Mouse (Mus musculus) heart, adult 2 months (tissue): ENCODE data around the gene Ccdc124. TPM values are rescaled to one million over a fixed set of nuclear protein-coding genes. Genes with fewer than 3 reads are reported as not detected.
A peak's percentile ranks its signal among the peaks of the same experiment; 100 is the strongest.

Experiments used
- DNase-seq, 2 experiments: peaks; one replicate each; pipeline ENCODE4 v3.0.0; 2021
- H3K27ac ChIP-seq: fragments of 200-600 bp; 2 replicates; pipeline ENCODE4 v1.8.1; 2022
- H3K27me3 ChIP-seq: fragments of 200-500 bp; 2 replicates; pipeline ENCODE4 v1.6.1; 2012; ENCODE audit warnings: mild to moderate bottlenecking, low read length, inconsistent platforms, mixed read lengths; ENCODE audit not compliant: control insufficient read depth, insufficient read depth
- H3K36me3 ChIP-seq: fragments of 200-500 bp; 2 replicates; pipeline ENCODE4 v1.6.1; 2012; ENCODE audit warnings: low read length, inconsistent platforms; ENCODE audit not compliant: control insufficient read depth, insufficient read depth
- H3K4me1 ChIP-seq: fragments of 200-500 bp; 2 replicates; pipeline ENCODE4 v1.6.1; 2011; ENCODE audit warnings: low read length; ENCODE audit not compliant: control insufficient read depth, insufficient read depth
- H3K4me3 ChIP-seq: fragments of 200-600 bp; 2 replicates; pipeline ENCODE4 v1.8.1; 2022
- H3K79me2 ChIP-seq: fragments of 200-500 bp; replicated peaks from 2 replicates; pipeline ENCODE4 v1.6.1; 2012; ENCODE audit warnings: mild to moderate bottlenecking, inconsistent platforms, low read length, moderate library complexity, mixed read lengths; ENCODE audit not compliant: control insufficient read depth, insufficient read depth
- H3K9ac ChIP-seq: fragments of 200-500 bp; 2 replicates; pipeline ENCODE4 v1.6.1; 2012; ENCODE audit warnings: low read depth, mild to moderate bottlenecking, control low read depth, inconsistent platforms, low read length, mixed read lengths
- CTCF ChIP-seq: fragments of 200-600 bp; IDR thresholded peaks from 2 replicates; pipeline ENCODE4 v1.8.1; 2022; ENCODE audit warnings: antibody characterized with exemption, mild to moderate bottlenecking, moderate library complexity
- EP300 ChIP-seq: fragments of 200-500 bp; IDR thresholded peaks from 2 replicates; pipeline ENCODE4 v1.6.1; 2011; ENCODE audit warnings: low read depth, low read length, control low read depth; ENCODE audit not compliant: insufficient read depth
- POLR2A ChIP-seq: fragments of 200-500 bp; IDR thresholded peaks from 2 replicates; pipeline ENCODE4 v1.6.1; 2011; ENCODE audit warnings: mild to moderate bottlenecking, low read depth, low read length, control low read depth; ENCODE audit not compliant: insufficient read depth
- WGBS: fragments of 180-500 bp; shearing (Covaris S2); methylation state at CpG from one replicate; pipeline ENCODE4 v1.1.7; 2018; 5-methylcytosine and 5-hydroxymethylcytosine counted together
- intact Hi-C: fragments of 180-260 bp; cut with DNase I; formaldehyde crosslinking; loops from one replicate; pipeline ENCODE4 v1.15.1; 2025
- polyA plus RNA-seq: library from polyadenylated mRNA; depleted of rRNA; stranded (reverse); fragments of >200 nt; gene quantifications from 2 replicates; pipeline ENCODE4 v1.2.3, GENCODE M21; 2012
- total RNA-seq, 2 experiments: library from RNA; stranded (reverse); gene quantifications; 2 replicates each; pipeline ENCODE4 v1.2.3; 2021

Ccdc124 gene
- total and polyA plus RNA-seq, 3 experiments, result 40.7 to 49.1 (median 44.6) TPM

DNA sequence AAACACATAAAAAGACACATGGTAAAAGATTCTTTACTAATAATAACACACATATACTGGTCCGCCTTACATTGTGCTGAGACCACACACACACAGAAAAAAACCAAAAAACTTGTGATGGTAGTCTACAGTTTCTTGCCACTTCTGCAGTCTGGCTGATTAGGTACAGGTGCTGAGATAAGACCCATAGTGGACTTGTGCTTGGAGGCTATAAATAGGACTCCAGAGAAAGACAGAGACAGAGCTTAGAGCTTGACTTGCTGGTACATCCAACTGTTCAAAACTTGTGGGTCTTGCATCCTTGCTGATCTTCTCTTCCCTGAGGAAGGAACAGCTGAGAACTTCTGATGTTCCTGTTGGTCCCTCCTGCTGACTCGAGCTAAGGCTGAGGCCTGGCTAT is 33.8 kb upstream of the Ccdc124 start:
- Histone ChIP-seq H3K79me2 (0 out of 2 replicates have a peak, but pooled peaks cover 3% of the 10 kb centered on the region), H3K9ac (no peak overlapping the region), H3K27me3 (no peaks in the 10 kb centered on the region), H3K36me3 (no peaks in the 10 kb centered on the region), H3K4me3 (no peak overlapping the region), H3K27ac (no peak overlapping the region), H3K4me1 (peaks cover 10% of the 10 kb centered on the region)
- 62% methylated on average over 2 of the region's 2 CpGs for WGBS
- DNase-seq, result no peak
- no peak for TF ChIP-seq EP300
- TF ChIP-seq CTCF, result no peak
- TF ChIP-seq POLR2A, result no peak
- intact Hi-C loops, result no loop called here

- DNase-seq, result peak; percentile 79 to 84
- H3K9ac ChIP-seq, result peak within 1 kb of the TSS; percentile 95
- H3K27me3 ChIP-seq, result no peaks in the 10 kb centered on the region
- intact Hi-C loops, result no loop called here
- H3K79me2 ChIP-seq, result 0 out of 2 replicates have a peak, but pooled peaks cover 3% of the 10 kb centered on the region
- TF ChIP-seq EP300 (0 out of 2 replicates have a peak, but pooled peaks have one; percentile 25), CTCF (no peak), POLR2A (peak; percentile 56; the same call in 1 of the 2 replicates)
- no peaks in the 10 kb centered on the region for H3K36me3 ChIP-seq
- H3K4me3 ChIP-seq, result peak within 1 kb of the TSS; percentile 85
- peak within 1 kb of the TSS; percentile 83 for H3K27ac ChIP-seq
- peaks cover 10% of the 10 kb centered on the region for H3K4me1 ChIP-seq
- WGBS, result 1% methylated on average over 85 of the region's 86 CpGs
Observed at GRCm38 (mm10) chr8:70905831-70906736, 32.3 kb upstream of the Ccdc124 start, which contains the start of gene Map1s. Map1s (plus strand) TSS chr8:70905932.

GRCm38 (mm10) chr8:70905463-70905830 is 31.7 kb upstream of the Ccdc124 start:
- H3K79me2 ChIP-seq, result no peaks in the 10 kb centered on the region
- no peaks in the 10 kb centered on the region for H3K27me3 ChIP-seq
- H3K27ac ChIP-seq, result peak overlapping the region; percentile 83
- H3K36me3 ChIP-seq, result no peaks in the 10 kb centered on the region
- WGBS, result 6% methylated on average over 8 of the region's 8 CpGs
- H3K9ac ChIP-seq, result peak overlapping the region; percentile 95
- no peak for TF ChIP-seq CTCF
- no peak for TF ChIP-seq EP300
- TF ChIP-seq POLR2A, result no peak
- H3K4me1 ChIP-seq, result peaks cover 10% of the 10 kb centered on the region
- intact Hi-C loops, result no loop called here
- H3K4me3 ChIP-seq, result peak overlapping the region; percentile 85
- no peak for DNase-seq

DNA sequence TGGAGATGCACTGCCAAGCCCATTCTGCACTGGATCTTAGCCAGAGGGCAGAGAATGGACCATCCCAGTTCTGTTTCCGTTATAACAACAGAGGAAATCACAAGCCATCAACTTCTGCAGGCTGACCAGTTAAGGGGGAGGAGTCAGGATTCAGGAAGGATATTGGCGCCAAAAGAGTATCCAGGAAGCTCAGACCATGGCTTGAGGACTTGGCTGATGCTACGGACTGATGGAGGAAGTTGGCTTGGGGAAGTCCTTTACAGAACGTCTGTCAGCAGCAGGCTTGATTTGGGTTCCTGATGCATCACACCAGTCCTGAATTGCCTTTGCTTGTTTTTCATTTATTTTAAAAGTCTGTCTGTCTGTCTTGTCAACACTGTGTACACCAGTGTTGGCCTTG is 30.8 kb upstream of the Ccdc124 start:
- H3K79me2 ChIP-seq, result no peaks in the 10 kb centered on the region
- TF ChIP-seq EP300 (0 out of 2 replicates have a peak, but pooled peaks have one; percentile 51), POLR2A (peak; percentile 18; the same call in 1 of the 2 replicates), CTCF (no peak)
- no peak overlapping the region for H3K4me3 ChIP-seq
- H3K27ac ChIP-seq, result peak overlapping the region; percentile 33
- H3K36me3 ChIP-seq, result no peaks in the 10 kb centered on the region
- 23% methylated on average over 4 of the region's 4 CpGs for WGBS
- DNase-seq, result peak; percentile 28 to 58
- H3K27me3 ChIP-seq, result no peaks in the 10 kb centered on the region
- intact Hi-C loops, result no loop called here
- H3K9ac ChIP-seq, result no peak overlapping the region
- peaks cover 10% of the 10 kb centered on the region for H3K4me1 ChIP-seq

- no peak for DNase-seq
- H3K27me3 ChIP-seq, result no peaks in the 10 kb centered on the region
- H3K4me1 ChIP-seq, result peaks cover 10% of the 10 kb centered on the region
- H3K36me3 ChIP-seq, result no peaks in the 10 kb centered on the region
- TF ChIP-seq POLR2A, result no peak
- no peak for TF ChIP-seq CTCF
- TF ChIP-seq EP300, result no peak
- H3K79me2 ChIP-seq, result no peaks in the 10 kb centered on the region
- H3K9ac ChIP-seq, result no peak overlapping the region
- no peak overlapping the region; the same call in 1 of the 2 replicates for H3K27ac ChIP-seq
- H3K4me3 ChIP-seq, result no peak overlapping the region
- intact Hi-C loops, result no loop called here
Observed at GRCm38 (mm10) chr8:70903582-70903981, 29.8 kb upstream of the Ccdc124 start.

GRCm38 (mm10) chr8:70903112-70903511 is 29.4 kb upstream of the Ccdc124 start:
- Histone ChIP-seq H3K27ac (no peak overlapping the region), H3K4me3 (no peak overlapping the region), H3K4me1 (peaks cover 11% of the 10 kb centered on the region), H3K79me2 (no peaks in the 10 kb centered on the region), H3K9ac (no peak overlapping the region), H3K27me3 (no peaks in the 10 kb centered on the region), H3K36me3 (no peaks in the 10 kb centered on the region)
- no peak for TF ChIP-seq EP300
- no peak for TF ChIP-seq CTCF
- TF ChIP-seq POLR2A, result no peak
- peak in 1 of 2 experiments; percentile 2 for DNase-seq
- intact Hi-C loops, result no loop called here
- WGBS, result 33% methylated on average over 4 of the region's 4 CpGs
